Mouse (Mus musculus) heart, embryonic 16.5 days (tissue): ENCODE data around the gene Tcerg1l. TPM values are rescaled to one million over a fixed set of nuclear protein-coding genes. Genes with fewer than 3 reads are reported as not detected.

Experiments
- ATAC-seq: fragments of 200-750 bp; cut with Nextera tagmentation; replicated peaks from 2 replicates; pipeline ENCODE4 v1.8.0; 2017; ENCODE audit warnings: moderate number of reproducible peaks; ENCODE audit not compliant: insufficient read depth, low FRiP score; ENCODE audit errors: extremely low read depth
- H3K27ac ChIP-seq: fragments of 300-500 bp; sonication (generic); 2 replicates; pipeline ENCODE4 v1.5.1; 2014; ENCODE audit warnings: mild to moderate bottlenecking, low read length, control low read depth, moderate library complexity
- H3K27me3 ChIP-seq: fragments of 300-500 bp; sonication (generic); 2 replicates; pipeline ENCODE4 v1.6.1; 2014; ENCODE audit warnings: low read length, mixed read lengths; ENCODE audit not compliant: control insufficient read depth, insufficient read depth
- H3K36me3 ChIP-seq: fragments of 300-500 bp; sonication (generic); 2 replicates; pipeline ENCODE4 v1.6.1; 2014; ENCODE audit not compliant: control insufficient read depth, insufficient read depth
- H3K4me1 ChIP-seq: fragments of 300-500 bp; sonication (generic); 2 replicates; pipeline ENCODE4 v1.6.1; 2014; ENCODE audit warnings: low read length, mixed read lengths; ENCODE audit not compliant: control insufficient read depth, insufficient read depth
- H3K4me2 ChIP-seq: fragments of 300-500 bp; sonication (generic); 2 replicates; pipeline ENCODE4 v1.6.1; 2014; ENCODE audit warnings: low read depth, mild to moderate bottlenecking, control low read depth, low read length
- H3K4me3 ChIP-seq: fragments of 300-500 bp; sonication (generic); 2 replicates; pipeline ENCODE4 v1.5.1; 2014; ENCODE audit warnings: mild to moderate bottlenecking, control low read depth, low read length
- H3K9ac ChIP-seq: fragments of 300-500 bp; sonication (generic); 2 replicates; pipeline ENCODE4 v1.6.1; 2014; ENCODE audit warnings: low read length, control low read depth
- H3K9me3 ChIP-seq: fragments of 300-500 bp; sonication (generic); replicated peaks from 2 replicates; pipeline ENCODE4 v1.6.1; 2016; ENCODE audit warnings: low read length; ENCODE audit not compliant: control insufficient read depth
- WGBS: fragments of 180-500 bp; shearing (Covaris S2); extraction: QIAGEN DNeasy Blood & Tissue Kit; methylation state at CpG from one replicate; pipeline ENCODE4 v1.1.7; 2014; 5-methylcytosine and 5-hydroxymethylcytosine counted together
- polyA plus RNA-seq: library from polyadenylated mRNA; unstranded; fragments of >200 nt; fragmentation: Nextera tagmentation; extraction: Ambion mirVana; gene quantifications from 2 replicates; pipeline ENCODE4 v1.2.1, GENCODE M21; 2015

Tcerg1l gene
- polyA plus RNA-seq, 1 experiment from 2014 or later = 0.14 TPM

DNA sequence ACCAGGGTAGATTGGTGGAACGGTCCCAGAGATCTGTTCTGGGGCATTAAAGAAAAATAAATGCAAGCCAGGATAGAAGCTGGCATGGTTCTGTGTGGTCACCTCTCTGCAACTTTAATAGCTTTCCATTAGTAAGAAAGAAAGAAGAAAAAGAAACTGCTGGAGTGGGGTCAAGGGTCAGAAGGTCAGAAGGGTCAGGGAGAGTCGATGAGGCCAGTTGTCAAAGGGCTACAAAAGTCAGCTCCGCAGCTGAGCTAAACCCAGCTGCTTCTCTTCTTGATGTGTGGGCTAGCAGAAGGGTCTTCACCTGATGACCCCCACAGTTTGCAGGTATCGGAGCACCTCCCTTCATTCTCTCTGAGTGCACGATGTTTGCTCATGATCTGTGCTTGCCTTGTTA is 59.6 kb downstream of the Tcerg1l start:
- no peak overlapping the region for H3K4me2 ChIP-seq
- H3K36me3 ChIP-seq = no peaks in the 10 kb centered on the region
- H3K27ac ChIP-seq = no peak overlapping the region
- H3K9ac ChIP-seq = no peak overlapping the region
- no peaks in the 10 kb centered on the region for H3K9me3 ChIP-seq
- H3K27me3 ChIP-seq = no peaks in the 10 kb centered on the region
- H3K4me1 ChIP-seq = no peaks in the 10 kb centered on the region
- 62% methylated on average over 5 of the region's 5 CpGs for WGBS
- no peak for ATAC-seq
- no peak overlapping the region for H3K4me3 ChIP-seq

DNA sequence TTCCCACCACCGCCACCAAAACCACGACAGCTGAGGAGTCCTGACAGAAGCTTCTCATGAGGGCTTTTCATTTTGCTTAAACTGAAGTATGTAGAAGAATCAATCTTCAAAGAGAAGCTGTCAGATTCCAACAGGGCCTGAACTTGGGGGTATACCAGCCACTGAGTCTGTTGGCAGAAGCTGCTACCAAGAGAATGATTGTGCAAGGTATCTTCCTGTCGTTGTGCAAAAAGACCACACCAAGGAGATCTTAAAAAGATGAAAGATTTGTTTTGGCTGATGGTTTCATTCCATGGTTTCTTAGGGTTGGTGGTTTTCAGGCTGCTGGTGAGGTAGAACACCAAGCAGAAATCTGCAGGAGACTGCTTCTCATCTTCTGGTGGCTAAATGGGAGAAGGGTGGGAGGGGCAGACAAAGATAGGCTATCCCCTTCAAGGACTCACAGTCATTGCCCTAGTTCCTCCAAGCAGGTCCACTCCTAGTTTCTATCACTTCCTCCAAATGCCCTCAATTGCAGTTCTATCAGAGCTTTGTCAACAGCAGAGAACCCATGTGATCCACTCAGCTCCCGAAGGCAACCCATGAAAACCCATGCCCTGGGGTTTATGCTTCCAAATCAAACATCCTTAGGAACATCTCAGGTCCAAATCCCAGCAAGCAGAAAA is 64.9 kb downstream of the Tcerg1l start:
- WGBS = 75% methylated on average over 4 of the region's 4 CpGs
- no peaks in the 10 kb centered on the region for H3K9me3 ChIP-seq
- H3K27me3 ChIP-seq = no peaks in the 10 kb centered on the region
- no peaks in the 10 kb centered on the region for H3K36me3 ChIP-seq
- ATAC-seq = no peak
- no peak overlapping the region for H3K27ac ChIP-seq
- H3K9ac ChIP-seq = no peak overlapping the region
- no peak overlapping the region for H3K4me2 ChIP-seq
- no peak overlapping the region for H3K4me3 ChIP-seq
- H3K4me1 ChIP-seq = no peaks in the 10 kb centered on the region

DNA sequence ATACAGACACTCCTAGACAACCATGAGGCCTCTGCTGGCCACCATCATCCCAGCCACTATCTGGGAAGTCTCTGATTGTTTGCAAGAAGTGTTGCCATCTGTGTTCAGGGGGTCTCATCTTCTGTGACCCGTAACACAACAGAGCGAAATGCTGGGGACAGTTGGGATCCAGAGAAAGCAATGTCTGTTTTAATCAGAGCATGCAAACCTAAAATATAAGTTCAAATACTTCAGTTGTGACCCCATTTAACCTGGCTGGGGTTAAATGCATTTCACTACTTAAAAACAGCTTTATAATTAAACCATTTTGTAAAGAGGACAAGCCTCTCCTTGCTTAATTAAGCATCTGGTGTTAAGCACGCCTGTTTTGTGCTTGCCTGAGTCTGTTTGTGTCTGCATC is 66.3 kb downstream of the Tcerg1l start:
- Histone ChIP-seq H3K36me3 (no peaks in the 10 kb centered on the region), H3K4me3 (no peak overlapping the region), H3K27ac (no peak overlapping the region), H3K9me3 (no peaks in the 10 kb centered on the region), H3K9ac (no peak overlapping the region), H3K4me1 (no peaks in the 10 kb centered on the region), H3K27me3 (no peaks in the 10 kb centered on the region), H3K4me2 (no peak overlapping the region)
- WGBS = 59% methylated on average over 3 of the region's 3 CpGs
- no peak for ATAC-seq

DNA sequence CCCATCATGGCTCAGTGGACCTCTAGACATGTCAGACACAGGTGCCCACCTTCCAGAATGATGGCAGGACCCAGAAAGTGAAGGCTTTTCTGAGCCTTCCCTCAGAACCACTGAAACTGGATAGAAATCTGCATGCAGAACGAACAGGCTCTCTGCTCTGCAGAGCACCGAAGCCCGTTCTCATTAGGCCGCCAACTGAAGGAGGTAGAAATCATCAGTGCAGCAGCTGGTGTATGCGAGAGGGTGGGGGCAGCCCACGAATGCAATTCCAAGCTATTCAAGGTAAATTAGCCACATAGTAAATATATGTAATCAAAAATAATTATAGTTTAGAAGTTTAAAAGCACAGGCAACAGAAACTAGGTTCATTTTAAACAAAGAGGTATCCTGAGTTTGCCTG is 68.9 kb downstream of the Tcerg1l start:
- Histone ChIP-seq H3K4me1 (no peaks in the 10 kb centered on the region), H3K4me2 (no peak overlapping the region), H3K4me3 (no peak overlapping the region), H3K9ac (no peak overlapping the region), H3K9me3 (no peaks in the 10 kb centered on the region), H3K36me3 (no peaks in the 10 kb centered on the region), H3K27ac (no peak overlapping the region), H3K27me3 (no peaks in the 10 kb centered on the region)
- WGBS = 88% methylated on average over 6 of the region's 6 CpGs
- ATAC-seq = no peak

DNA sequence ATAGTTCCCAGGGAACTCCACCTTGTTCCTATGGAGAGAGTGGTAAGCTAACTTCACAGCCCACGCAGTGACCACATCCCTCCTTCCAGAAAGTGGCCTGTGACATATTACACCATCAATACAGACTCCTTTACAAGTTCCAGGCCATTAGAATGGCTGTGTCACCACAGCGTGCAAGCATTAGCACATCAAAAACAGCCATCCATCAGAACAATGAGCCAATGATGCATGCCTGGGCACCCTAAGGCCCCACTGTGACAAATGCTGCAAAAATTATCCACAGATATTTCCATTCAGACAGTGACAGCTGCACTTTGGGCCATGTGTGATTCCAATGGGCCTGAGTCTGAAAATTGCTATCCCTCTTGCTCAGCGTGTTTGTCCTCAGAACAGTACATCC is 70.8 kb downstream of the Tcerg1l start:
- ATAC-seq = no peak
- 69% methylated on average over 3 of the region's 3 CpGs for WGBS
- no peak overlapping the region for H3K4me2 ChIP-seq
- H3K9me3 ChIP-seq = no peaks in the 10 kb centered on the region
- no peaks in the 10 kb centered on the region for H3K27me3 ChIP-seq
- no peak overlapping the region for H3K27ac ChIP-seq
- H3K9ac ChIP-seq = no peak overlapping the region
- no peak overlapping the region for H3K4me3 ChIP-seq
- H3K36me3 ChIP-seq = no peaks in the 10 kb centered on the region
- H3K4me1 ChIP-seq = no peaks in the 10 kb centered on the region

DNA sequence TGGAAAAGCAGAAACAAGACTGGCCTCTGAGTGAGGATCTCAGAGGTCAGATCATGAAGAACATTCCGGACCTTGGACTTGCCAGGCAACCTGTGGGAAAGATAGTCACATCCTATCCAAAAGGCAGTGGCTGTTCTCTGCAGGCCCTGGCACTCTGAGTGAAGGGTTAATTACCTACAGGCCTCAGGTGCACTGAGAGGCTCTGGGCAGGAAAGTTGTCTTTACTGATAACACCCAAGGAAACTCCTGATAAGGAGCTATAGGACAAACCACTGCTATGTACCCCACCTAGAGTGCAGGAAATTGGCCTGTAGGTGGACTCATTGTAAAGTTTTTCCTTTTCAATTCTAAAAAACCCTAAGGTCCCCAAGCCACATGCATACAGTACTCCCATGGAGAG is 83.8 kb downstream of the Tcerg1l start:
- H3K27me3 ChIP-seq = no peaks in the 10 kb centered on the region
- H3K4me3 ChIP-seq = no peak overlapping the region
- H3K27ac ChIP-seq = no peak overlapping the region
- 91% methylated on average over 1 of the region's 1 CpGs for WGBS
- no peak for ATAC-seq
- no peak overlapping the region for H3K9ac ChIP-seq
- no peaks in the 10 kb centered on the region for H3K4me1 ChIP-seq
- H3K4me2 ChIP-seq = no peak overlapping the region
- no peaks in the 10 kb centered on the region for H3K36me3 ChIP-seq
- H3K9me3 ChIP-seq = no peaks in the 10 kb centered on the region

DNA sequence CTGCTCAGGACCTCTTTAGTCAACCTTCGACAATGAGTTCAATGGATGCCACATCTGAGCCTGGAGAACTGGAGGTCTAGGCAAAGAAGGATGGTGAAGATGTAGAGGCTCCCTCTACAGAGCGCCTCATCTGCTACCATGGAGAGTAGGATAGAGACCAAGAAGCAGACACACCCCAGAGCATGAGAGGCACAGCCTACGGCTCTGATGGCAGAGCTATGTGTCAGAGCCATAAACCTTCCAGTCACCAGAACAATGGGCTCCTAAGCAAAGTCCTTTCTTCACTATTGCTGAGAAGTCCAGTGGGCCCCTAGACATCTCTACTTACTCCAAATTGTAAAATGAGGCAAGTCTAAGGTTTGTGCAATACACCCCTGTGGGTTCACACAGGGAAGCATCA is 91.4 kb downstream of the Tcerg1l start:
- WGBS = 73% methylated on average over 3 of the region's 3 CpGs
- Histone ChIP-seq H3K9me3 (no peaks in the 10 kb centered on the region), H3K27me3 (no peaks in the 10 kb centered on the region), H3K36me3 (no peaks in the 10 kb centered on the region), H3K27ac (no peak overlapping the region), H3K9ac (no peak overlapping the region), H3K4me2 (no peak overlapping the region), H3K4me1 (no peaks in the 10 kb centered on the region), H3K4me3 (no peak overlapping the region)
- ATAC-seq = no peak

DNA sequence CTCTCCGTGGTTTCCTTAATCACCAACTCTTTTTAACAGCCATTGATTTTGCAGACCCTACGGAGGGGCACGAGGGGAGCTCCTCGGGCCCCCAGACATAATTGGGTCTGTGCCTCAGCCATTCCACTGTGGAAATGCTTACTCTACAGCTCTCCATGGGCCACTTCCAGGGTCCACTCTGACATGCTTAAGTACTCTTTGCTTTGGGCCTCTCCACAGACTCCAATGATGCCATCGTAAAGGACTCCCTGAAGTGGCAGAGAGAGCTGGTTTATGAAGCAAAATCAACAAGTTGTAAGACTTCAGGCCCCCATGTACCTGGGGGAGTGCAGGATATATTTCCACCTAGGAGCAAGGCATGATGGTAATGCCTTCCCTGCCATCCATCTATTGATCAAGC is 112.7 kb downstream of the Tcerg1l start:
- no peak overlapping the region for H3K27ac ChIP-seq
- H3K9ac ChIP-seq = no peak overlapping the region
- no peaks in the 10 kb centered on the region for H3K9me3 ChIP-seq
- WGBS = 70% methylated on average over 5 of the region's 5 CpGs
- H3K4me2 ChIP-seq = no peak overlapping the region
- H3K27me3 ChIP-seq = no peaks in the 10 kb centered on the region; the same call in 1 of the 2 replicates
- H3K36me3 ChIP-seq = no peaks in the 10 kb centered on the region
- H3K4me3 ChIP-seq = no peak overlapping the region
- H3K4me1 ChIP-seq = no peaks in the 10 kb centered on the region
- ATAC-seq = no peak

DNA sequence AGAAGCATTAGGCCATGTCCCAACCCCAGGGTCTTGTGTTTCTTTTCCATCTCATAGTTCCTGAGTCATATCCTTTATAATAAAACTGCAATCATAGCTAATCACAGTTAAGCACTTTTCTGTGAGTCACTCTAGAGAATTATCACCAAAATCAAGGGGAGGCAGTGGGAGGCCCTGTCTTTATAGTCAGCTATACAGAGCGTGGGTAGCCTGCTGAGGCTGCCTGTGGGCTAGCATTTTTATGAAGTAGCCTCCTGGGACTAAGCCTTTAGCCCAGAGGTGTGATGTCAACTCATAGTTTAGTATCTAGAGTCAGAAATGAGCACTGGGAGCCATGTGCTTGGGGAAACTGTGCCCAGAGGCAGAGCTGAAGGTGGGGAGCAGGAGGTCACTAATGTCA is 122.3 kb downstream of the Tcerg1l start:
- no peaks in the 10 kb centered on the region for H3K4me1 ChIP-seq
- no peaks in the 10 kb centered on the region for H3K9me3 ChIP-seq
- no peak overlapping the region for H3K4me2 ChIP-seq
- no peak for ATAC-seq
- no peak overlapping the region for H3K27ac ChIP-seq
- no peaks in the 10 kb centered on the region for H3K36me3 ChIP-seq
- H3K4me3 ChIP-seq = no peak overlapping the region
- H3K9ac ChIP-seq = no peak overlapping the region
- 52% methylated on average over 1 of the region's 1 CpGs for WGBS
- H3K27me3 ChIP-seq = no peaks in the 10 kb centered on the region
